Mouse (Mus musculus) frontal cortex, postnatal 10 days (tissue): ENCODE measurements around the gene Ankrd36.

Experiments used
- DNase-seq, 2 experiments: peaks; one replicate each; pipeline ENCODE4 v3.0.0; 2022; ENCODE audit warnings: low spot score in 2 of 2, mixed read lengths in 1 of 2

Ankrd36 gene

GRCm38 (mm10) chr11:5737137-5737536 is 167.7 kb downstream of the Ankrd36 start:
- DNase-seq: no peak
